Mouse (Mus musculus): ENCODE measurements around the gene Wfdc5. TPM values are rescaled to one million over a fixed set of nuclear protein-coding genes. Genes with fewer than 3 reads are reported as not detected.

Gene Wfdc5
- total RNA-seq, 2 experiments from 2014 or later: not detected

DNA sequence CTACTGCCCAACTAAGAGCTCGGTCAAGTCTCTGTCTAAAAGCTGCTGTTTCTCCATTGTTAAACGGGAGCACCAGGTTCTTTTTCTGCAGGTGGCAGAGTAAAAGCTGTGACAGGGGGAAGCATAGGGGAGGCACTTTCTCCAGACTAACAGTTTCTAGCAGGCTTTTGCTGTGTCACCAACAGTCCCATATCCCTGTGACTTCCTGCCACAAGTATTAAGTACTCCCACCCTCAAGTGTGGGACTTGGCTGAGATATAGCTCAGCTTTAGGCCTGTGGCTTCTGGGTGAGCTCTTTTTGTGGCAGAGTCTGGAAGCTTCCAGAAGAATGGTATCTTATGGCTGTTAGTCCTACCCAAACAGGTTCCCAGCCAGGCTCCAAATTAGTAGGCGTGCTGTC is 6.7 kb downstream of the Wfdc5 start:
- ATAC-seq (ENCODE audit: poor library complexity, severe bottlenecking): no peak

DNA sequence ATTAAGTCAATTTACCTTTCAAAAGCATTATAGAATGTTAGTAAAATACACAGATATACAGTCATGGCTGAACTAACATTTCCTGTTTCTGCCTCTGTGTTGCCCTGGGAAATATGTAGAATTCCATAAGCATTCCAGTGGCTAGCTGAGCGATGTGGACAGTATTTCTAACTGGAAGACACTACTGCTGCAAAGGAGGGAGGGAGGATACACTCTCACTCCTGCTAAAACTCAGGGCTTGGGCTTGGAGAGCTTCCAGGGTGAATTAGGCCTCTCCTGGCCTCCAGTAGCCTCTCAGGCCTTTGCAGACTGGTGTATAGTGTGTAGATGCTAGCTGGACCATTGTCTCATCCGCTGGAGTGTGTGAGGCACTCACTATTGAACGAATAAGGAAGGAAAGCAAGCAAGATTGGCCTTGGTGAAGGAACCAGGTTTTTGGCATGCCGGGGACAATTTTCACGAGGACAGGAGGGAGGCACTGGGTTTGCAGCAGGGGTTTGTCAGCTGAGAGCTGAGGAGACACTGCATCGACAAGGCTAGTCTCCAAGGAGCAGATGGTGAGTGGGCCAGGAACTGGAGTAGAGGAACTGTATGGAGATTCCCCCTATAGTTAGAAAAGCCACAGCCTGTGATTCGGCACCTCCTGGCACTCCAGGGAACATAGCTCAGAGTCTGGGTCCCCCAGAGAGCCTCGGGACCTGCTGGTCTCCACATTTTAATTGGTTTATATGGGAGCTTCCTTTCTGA is 7.7 kb downstream of the Wfdc5 start:
- no peak for ATAC-seq (ENCODE audit: poor library complexity, severe bottlenecking)

- no peak for ATAC-seq (ENCODE audit: poor library complexity, severe bottlenecking)
These were observed 9.1 kb downstream of the Wfdc5 start for GRCm38 (mm10) chr2:164173394-164173793.

- ATAC-seq (ENCODE audit: poor library complexity, severe bottlenecking): no peak
These were observed 11.6 kb downstream of the Wfdc5 start, which contains the start of gene Kcns1 for GRCm38 (mm10) chr2:164170902-164171301. Gene Kcns1 (minus strand): TSS chr2:164171113.

DNA sequence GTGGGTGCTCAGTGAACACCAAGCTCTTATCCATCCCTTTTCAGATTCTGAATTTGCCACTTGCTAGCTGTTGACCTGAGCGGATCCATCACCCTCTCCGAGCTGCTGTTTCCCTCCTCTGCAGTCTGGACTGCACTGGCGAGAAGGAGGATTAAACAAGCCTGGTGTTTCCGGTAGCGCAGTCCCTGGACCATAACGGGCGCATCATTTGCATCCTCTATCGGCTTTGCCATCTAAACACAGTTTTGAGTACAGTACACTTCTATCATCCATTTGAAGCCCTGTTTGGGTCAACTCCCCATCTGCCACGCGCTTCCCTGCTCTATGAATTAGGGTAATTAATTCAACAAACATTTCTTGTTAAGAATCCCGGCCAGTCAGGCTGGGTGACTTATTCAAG is 12.2 kb downstream of the Wfdc5 start:
- ATAC-seq (ENCODE audit: poor library complexity, severe bottlenecking): no peak

GRCm38 (mm10) chr2:164168571-164168946 is 14.0 kb downstream of the Wfdc5 start:
- ATAC-seq (ENCODE audit: poor library complexity, severe bottlenecking): no peak

- no peak for ATAC-seq (ENCODE audit: poor library complexity, severe bottlenecking)
These were observed 14.6 kb downstream of the Wfdc5 start for GRCm38 (mm10) chr2:164167752-164168570.

- ATAC-seq (ENCODE audit: poor library complexity, severe bottlenecking): no peak
These were observed 17.6 kb downstream of the Wfdc5 start for GRCm38 (mm10) chr2:164164941-164165340.

- no peak for ATAC-seq (ENCODE audit: poor library complexity, severe bottlenecking)
These were observed 21.0 kb downstream of the Wfdc5 start for GRCm38 (mm10) chr2:164161515-164162055.

GRCm38 (mm10) chr2:164158838-164159237 is 23.7 kb downstream of the Wfdc5 start:
- ATAC-seq (ENCODE audit: poor library complexity, severe bottlenecking): no peak

GRCm38 (mm10) chr2:164156158-164156557 is 26.4 kb downstream of the Wfdc5 start:
- ATAC-seq (ENCODE audit: poor library complexity, severe bottlenecking): no peak

GRCm38 (mm10) chr2:164154007-164154406 is 28.5 kb downstream of the Wfdc5 start:
- no peak for ATAC-seq (ENCODE audit: poor library complexity, severe bottlenecking)

GRCm38 (mm10) chr2:164152341-164152740 is 30.2 kb downstream of the Wfdc5 start:
- no peak for ATAC-seq (ENCODE audit: poor library complexity, severe bottlenecking)

GRCm38 (mm10) chr2:164150086-164150760 is 32.3 kb downstream of the Wfdc5 start:
- ATAC-seq (ENCODE audit: poor library complexity, severe bottlenecking): no peak

GRCm38 (mm10) chr2:164146556-164146955 is 36.0 kb downstream of the Wfdc5 start:
- no peak for ATAC-seq (ENCODE audit: poor library complexity, severe bottlenecking)

DNA sequence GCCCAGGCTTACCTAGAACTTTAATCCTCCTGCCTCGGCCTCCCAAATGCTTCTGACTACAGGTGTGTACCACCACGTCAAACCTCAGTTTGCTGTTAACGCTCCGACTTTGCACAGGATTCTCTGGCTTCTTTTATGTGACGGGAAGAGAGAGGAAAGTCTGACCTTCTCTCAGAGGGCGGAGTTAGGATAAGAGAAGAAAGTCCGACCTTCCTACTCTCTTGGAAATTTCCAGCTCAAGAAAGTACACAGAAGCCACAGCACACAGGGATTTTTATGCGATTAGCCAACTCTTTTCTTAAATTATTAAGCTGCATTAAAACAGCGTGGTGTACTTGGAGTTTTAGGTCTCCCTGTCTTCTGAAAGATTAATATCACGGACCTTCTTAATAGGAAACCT is 38.0 kb downstream of the Wfdc5 start:
- ATAC-seq (ENCODE audit: poor library complexity, severe bottlenecking): no peak

- ATAC-seq (ENCODE audit: poor library complexity, severe bottlenecking): no peak
These were observed 38.5 kb downstream of the Wfdc5 start for GRCm38 (mm10) chr2:164144025-164144424.

DNA sequence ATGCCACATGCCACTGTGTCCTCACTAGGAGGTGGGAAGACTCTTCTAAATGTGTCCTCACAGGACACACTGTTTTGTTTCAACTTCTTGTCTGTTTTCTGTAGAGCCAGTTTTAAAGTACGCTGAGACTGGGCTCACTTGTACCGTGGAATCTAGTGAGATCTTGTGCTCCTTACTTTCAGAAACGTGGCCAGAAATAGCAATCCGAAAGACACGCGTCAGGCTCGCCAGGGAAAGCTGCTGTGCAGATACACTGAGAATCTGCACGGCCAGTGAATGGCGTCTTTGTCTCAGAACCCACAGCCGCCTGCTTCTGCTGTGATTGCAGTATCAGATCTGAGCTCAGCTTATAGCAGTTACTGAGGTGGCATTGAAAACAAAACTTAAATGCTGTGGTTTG is 40.5 kb downstream of the Wfdc5 start:
- ATAC-seq (ENCODE audit: poor library complexity, severe bottlenecking): no peak

DNA sequence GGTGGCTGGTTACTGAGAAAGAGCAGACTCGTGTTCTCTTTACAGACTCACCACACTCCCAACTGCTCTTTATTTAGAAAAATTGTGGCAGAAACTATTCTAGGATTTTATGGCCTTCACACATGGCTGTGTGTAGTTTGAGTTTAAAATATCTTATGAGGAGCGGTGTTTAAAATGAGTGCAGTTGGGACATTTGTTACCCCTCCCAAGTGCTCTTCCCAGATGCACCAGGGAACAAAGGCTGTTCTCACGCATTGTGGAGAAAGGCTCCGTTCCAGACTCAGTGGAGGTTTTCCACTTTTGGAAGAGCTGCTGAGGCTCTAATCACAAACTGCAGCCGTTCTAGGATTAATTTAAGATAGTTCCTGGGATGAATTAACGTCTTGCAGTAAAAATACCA is 44.8 kb downstream of the Wfdc5 start:
- ATAC-seq (ENCODE audit: poor library complexity, severe bottlenecking): no peak

GRCm38 (mm10) chr2:164136393-164136792 is 46.1 kb downstream of the Wfdc5 start:
- ATAC-seq (ENCODE audit: poor library complexity, severe bottlenecking): no peak

- no peak for ATAC-seq (ENCODE audit: poor library complexity, severe bottlenecking)
These were observed 47.2 kb downstream of the Wfdc5 start for GRCm38 (mm10) chr2:164135367-164135766.
